ENCODE assay signal across 16 mouse cellular contexts in the genomic region with DNA sequence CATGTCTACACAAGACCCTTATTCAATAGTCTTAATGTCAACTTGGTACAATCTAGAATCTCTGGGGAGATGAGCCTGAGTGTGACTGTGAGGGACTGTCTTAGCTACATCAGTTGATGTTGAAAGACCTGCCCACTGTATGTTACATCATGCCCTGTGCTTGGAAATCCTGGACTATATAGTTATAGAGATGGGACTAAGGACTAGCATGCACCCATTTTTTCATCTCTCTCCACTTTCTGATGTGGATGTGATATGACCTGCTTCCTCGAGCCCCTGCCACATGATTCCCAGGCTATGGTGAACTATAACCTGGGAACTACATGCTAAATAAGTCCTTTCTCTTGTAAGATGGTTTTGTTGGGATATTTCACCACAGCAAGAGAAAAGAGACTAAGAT.
"Had no signal": no experiment of that assay in that cellular context is flagged by ENCODE, and none has a peak within 500 bp of the region (broad histone marks: within the 10 kb centered on the region; RNA-seq: fewer than 3 reads in every experiment).

No protein-coding gene starts in this region.

- H3K27me3 ChIP-seq: neural tube, embryonic 13.5 days; neural tube, embryonic 15.5 days; stomach, embryonic 15.5 days had no signal

- H3K4me1 ChIP-seq: neural tube, embryonic 13.5 days; stomach, embryonic 15.5 days had no signal

- H3K4me3 ChIP-seq: neural tube, embryonic 13.5 days; neural tube, embryonic 15.5 days; stomach, embryonic 15.5 days had no signal

- H3K9ac ChIP-seq: neural tube, embryonic 13.5 days; neural tube, embryonic 15.5 days; stomach, embryonic 15.5 days had no signal

- DNase-seq: retina, postnatal 1 day; right cerebral cortex, adult 18-20 months; right cerebral cortex, postnatal 14 days; right cerebral cortex, postnatal 25 days; right cerebral cortex, postnatal 4 days; spleen, adult 18-20 months; thymus, adult 18-20 months; thymus, adult 2 months; thymus, postnatal 14 days; thymus, postnatal 25 days; thymus, postnatal 36 days; thymus, postnatal 4 days had no signal

- H3K9me3 ChIP-seq: neural tube, embryonic 13.5 days; neural tube, embryonic 15.5 days; stomach, embryonic 15.5 days had no signal

- H3K27ac ChIP-seq: neural tube, embryonic 13.5 days; neural tube, embryonic 15.5 days; stomach, embryonic 15.5 days; stomach, postnatal 0 days had no signal

- H3K4me2 ChIP-seq: neural tube, embryonic 13.5 days; neural tube, embryonic 15.5 days; stomach, embryonic 15.5 days had no signal
